Mouse (Mus musculus) cortical plate, adult 2 months (tissue): ENCODE measurements at regions not wholly inside any gene's neighbourhood (a gene's known extent, or its start where the extent isn't known, plus 50 kb on each side); places are given as distances from the start of the nearest gene placed in this dataset.

ENCODE experiments used
- CTCF ChIP-seq: fragments of 200-500 bp; IDR thresholded peaks from 2 replicates; pipeline ENCODE4 v1.5.1; 2011; ENCODE audit warnings: mild to moderate bottlenecking, control low read depth, low read length; ENCODE audit not compliant: insufficient read depth; ENCODE audit errors: extremely low read depth
- POLR2A ChIP-seq: fragments of 200-500 bp; IDR thresholded peaks from 2 replicates; pipeline ENCODE4 v1.6.1; 2011; ENCODE audit warnings: mild to moderate bottlenecking, low read length, control low read depth; ENCODE audit not compliant: insufficient read depth; ENCODE audit errors: extremely low read depth

DNA sequence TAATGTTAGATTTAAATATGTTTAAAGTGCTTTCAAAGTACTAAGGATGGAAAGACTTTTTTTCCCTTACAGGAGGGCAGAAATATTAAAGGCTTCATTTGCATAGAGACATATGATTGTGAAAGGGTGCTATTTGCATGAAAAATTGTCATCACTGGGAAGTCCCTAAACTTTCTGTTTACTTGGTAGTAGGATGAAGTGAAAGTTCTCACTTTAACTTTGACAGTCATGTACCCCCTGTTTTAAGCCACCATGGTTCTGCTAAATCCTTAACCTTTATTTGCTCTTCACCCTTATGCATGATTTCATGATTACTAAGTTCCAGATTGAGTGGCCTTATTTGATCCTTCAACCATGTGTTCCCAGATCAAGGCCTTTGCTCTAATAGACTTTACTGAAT lies 132.6 kb upstream of the Egfl6 start:
- TF ChIP-seq CTCF (no peak), POLR2A (no peak)
